Mouse (Mus musculus) limb, embryonic 10.5 days (tissue): ENCODE data around the gene Clrn3. TPM values are rescaled to one million over a fixed set of nuclear protein-coding genes. Genes with fewer than 3 reads are reported as not detected.
A peak's percentile ranks its signal among the peaks of the same experiment; 100 is the strongest.
"Not testable (repeated sequence)": the region's sequence is repeated elsewhere in the genome, so short reads cannot be mapped to it uniquely, and the experiment has no call there.

Source experiments
- DNase-seq: peaks from one replicate; pipeline ENCODE4 v3.0.0-alpha.2; 2017; ENCODE audit warnings: low spot score
- H3K27ac ChIP-seq: fragments of 300-500 bp; sonication (generic); 2 replicates; pipeline ENCODE4 v1.5.1; 2016; ENCODE audit warnings: mild to moderate bottlenecking
- H3K27me3 ChIP-seq: fragments of 300-500 bp; sonication (generic); 2 replicates; pipeline ENCODE4 v1.6.1; 2016; ENCODE audit warnings: low read depth, mild to moderate bottlenecking; ENCODE audit not compliant: poor library complexity, severe bottlenecking
- H3K36me3 ChIP-seq: fragments of 300-500 bp; sonication (generic); 2 replicates; pipeline ENCODE4 v1.6.1; 2016; ENCODE audit warnings: mild to moderate bottlenecking, moderate library complexity
- H3K4me1 ChIP-seq: fragments of 300-500 bp; sonication (generic); 2 replicates; pipeline ENCODE4 v1.6.1; 2016
- H3K4me3 ChIP-seq: fragments of 300-500 bp; sonication (generic); 2 replicates; pipeline ENCODE4 v1.5.1; 2016; ENCODE audit warnings: mild to moderate bottlenecking, moderate library complexity
- H3K9me3 ChIP-seq: fragments of 300-500 bp; sonication (generic); replicated peaks from 2 replicates; pipeline ENCODE4 v1.6.1; 2016; ENCODE audit warnings: mild to moderate bottlenecking
- WGBS: fragments of 180-500 bp; shearing (Covaris S2); methylation state at CpG from one replicate; pipeline ENCODE4 v1.1.7; 2016; 5-methylcytosine and 5-hydroxymethylcytosine counted together
- polyA plus RNA-seq: library from polyadenylated mRNA; unstranded; fragments of >200 nt; fragmentation: Nextera tagmentation; extraction: Ambion mirVana; gene quantifications from 2 replicates; pipeline ENCODE4 v1.2.1, GENCODE M21; 2016

The Clrn3 gene
- polyA plus RNA-seq: not detected in 2 replicates

DNA sequence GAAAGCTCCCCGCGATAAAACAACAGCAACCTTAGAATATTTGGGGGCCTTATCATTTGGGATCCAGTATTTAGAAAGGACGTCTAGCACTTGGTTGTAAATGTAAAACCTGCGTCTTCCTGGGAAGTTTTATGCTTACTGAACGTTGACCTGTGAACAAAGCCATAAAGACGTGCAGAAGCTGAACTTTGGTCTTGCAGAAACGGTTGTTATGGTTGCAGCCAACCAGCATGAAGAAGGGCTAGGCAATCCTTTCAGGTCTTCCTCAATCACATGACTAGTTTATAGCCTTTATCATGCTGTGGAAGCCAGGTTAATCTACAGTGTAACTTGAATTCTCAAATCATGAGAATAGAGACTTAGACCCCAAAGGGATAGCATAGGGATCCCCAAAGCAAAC, at the start of gene Clrn3:
Gene Clrn3 (minus strand): TSS at position 140 of the 400 bp plus-strand sequence.
- H3K4me3 ChIP-seq: no peak within 1 kb of the TSS
- H3K27ac ChIP-seq: no peak within 1 kb of the TSS
- H3K4me1 ChIP-seq: no peaks in the 10 kb centered on the region
- DNase-seq: no peak
- H3K9me3 ChIP-seq: no peaks in the 10 kb centered on the region
- 87% methylated on average over 7 of the region's 7 CpGs for WGBS
- H3K36me3 ChIP-seq: no peaks in the 10 kb centered on the region
- no peaks in the 10 kb centered on the region for H3K27me3 ChIP-seq

DNA sequence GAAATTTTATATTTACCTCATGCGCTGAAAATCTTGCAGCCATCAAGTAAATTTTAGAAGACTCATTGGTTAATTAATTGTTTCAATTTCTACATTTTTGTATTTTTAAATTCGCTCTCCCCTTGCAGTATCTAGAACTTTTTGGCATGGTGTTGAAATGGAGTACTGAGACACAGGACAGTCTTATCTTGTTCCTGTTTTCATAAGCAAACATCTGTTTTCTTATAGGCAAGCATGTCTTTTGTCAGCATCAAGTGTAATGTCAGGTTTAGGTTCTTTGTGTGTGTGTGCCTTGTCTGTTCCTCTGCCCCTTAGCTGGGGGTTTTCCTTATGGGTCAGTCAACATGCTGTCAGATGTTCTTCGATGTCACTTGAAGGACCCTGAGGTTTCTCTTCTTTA, 47.9 kb upstream of the Clrn3 start:
- DNase-seq: no peak
- H3K4me1 ChIP-seq: peaks cover 11% of the 10 kb centered on the region
- no peaks in the 10 kb centered on the region for H3K36me3 ChIP-seq
- no peak overlapping the region for H3K4me3 ChIP-seq
- H3K27ac ChIP-seq: no peak overlapping the region
- no peaks in the 10 kb centered on the region for H3K9me3 ChIP-seq
- H3K27me3 ChIP-seq: no peaks in the 10 kb centered on the region
- 97% methylated on average over 3 of the region's 3 CpGs for WGBS

DNA sequence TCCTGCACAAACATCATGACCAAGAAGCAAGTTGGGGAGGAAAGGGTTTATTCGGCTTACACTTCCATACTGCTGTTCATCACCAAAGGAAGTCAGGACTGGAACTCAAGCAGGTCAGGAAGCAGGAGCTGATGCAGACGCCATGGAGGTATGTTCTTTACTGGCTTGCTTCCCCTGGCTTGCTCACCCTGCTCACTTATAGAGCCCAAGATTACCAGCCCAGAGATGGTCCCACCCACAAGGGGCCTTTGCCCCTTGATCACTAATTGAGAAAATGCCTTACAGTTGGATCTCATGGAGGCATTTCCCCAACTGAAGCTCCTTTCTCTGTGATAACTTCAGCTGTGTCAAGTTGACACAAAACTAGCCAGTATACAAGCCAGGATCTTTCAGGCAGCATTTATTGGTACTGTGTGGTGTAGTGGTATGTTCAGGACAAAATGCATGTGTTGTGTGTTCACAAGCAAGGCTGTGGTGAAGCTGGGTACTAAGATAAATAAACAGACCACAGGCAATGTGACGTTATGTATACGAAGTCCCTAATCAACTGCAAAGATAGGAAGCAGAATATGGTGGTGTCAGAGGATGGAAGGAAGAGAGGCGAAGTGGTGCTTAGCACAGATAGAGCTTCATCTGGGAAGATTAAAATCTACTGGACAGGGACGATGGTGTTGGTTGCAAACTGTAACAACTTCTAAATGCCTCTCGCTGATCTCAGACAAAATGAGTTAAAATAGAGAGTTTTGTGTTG, 47.0 kb upstream of the Clrn3 start:
- not testable (repeated sequence) for H3K27me3 ChIP-seq, DNase-seq, H3K36me3 ChIP-seq, H3K9me3 ChIP-seq, H3K4me3 ChIP-seq, H3K27ac ChIP-seq
- H3K4me1 ChIP-seq: peaks cover 13% of the 10 kb centered on the region
- 76% methylated on average over 7 of the region's 7 CpGs for WGBS

DNA sequence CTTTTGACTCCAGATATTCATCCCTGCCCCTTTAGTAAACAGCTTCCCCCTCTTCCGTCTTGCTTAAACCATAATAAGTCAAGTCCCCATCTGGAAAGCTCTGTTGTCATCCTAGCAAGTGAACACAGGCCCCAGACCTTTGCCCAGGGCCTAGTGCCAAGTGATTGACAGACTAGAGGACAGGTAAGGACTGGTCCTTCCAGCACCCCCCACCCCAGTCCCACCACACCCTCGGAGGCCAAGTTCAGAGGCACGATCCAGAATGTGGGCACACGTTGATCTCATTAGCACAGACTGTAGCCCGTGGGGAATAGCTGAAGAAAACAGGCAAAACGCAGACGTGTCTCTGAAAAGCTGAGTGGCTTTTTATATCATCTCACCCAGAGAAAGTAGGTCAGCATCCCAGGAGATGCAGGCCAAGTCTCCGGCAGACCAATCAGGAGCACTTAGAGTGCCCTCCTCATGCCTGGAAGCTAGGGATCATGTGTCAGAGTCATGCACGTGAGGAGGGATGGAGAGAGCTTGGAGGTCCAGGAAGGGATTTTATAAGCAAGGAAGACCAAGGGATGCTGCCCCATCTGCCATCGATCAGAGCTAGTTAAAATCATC, 43.6 kb upstream of the Clrn3 start:
- Histone ChIP-seq H3K4me1 (peaks cover 13% of the 10 kb centered on the region), H3K27me3 (no peaks in the 10 kb centered on the region), H3K4me3 (no peak overlapping the region), H3K36me3 (no peaks in the 10 kb centered on the region), H3K9me3 (no peaks in the 10 kb centered on the region), H3K27ac (0 out of 2 replicates have a peak overlapping the region, but pooled peaks have one; percentile 20)
- WGBS: 47% methylated on average over 10 of the region's 10 CpGs
- DNase-seq: peak; percentile 40

DNA sequence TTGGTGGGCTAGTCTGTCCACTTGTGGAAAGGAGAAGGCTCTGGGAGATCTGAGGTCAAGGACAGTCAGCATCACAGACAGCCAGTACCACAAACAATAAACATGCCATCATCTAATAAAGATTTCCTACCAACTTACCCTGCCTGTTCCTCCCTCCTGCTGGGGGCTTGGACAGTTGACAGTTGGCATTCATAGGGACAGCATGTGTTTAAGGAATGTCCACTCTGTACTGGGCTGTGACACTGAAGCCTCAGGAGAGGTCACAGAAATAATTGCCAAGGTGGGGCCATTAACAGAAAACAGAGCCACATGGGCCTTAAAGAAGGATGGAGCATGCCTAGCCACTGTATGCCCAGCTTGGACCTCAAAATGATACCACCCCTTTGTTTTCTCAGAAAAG, 42.9 kb upstream of the Clrn3 start:
- Histone ChIP-seq H3K27me3 (no peaks in the 10 kb centered on the region), H3K27ac (no peak overlapping the region), H3K36me3 (no peaks in the 10 kb centered on the region), H3K4me1 (peaks cover 13% of the 10 kb centered on the region), H3K9me3 (no peaks in the 10 kb centered on the region), H3K4me3 (no peak overlapping the region)
- no peak for DNase-seq

DNA sequence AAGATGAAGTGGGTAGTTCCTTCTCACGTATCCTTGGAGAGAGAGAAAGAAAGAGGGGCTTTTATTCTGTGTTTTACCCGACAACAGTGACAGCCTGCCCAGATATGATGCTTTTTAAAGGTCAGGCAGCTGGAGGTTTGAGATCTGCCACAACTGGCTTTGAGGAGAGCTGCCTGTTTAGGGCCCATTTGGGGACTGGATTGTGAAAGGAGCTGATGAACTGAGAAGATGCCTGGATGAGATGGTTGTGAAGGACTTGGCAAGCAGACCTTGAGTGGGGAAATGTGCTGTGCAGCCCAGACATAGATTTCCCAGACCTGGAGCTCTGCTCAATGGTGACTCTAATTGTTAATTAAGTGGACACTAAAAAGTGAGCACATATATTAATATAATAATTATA, 40.1 kb upstream of the Clrn3 start:
- WGBS: 81% methylated on average over 2 of the region's 2 CpGs
- DNase-seq: no peak
- Histone ChIP-seq H3K36me3 (no peaks in the 10 kb centered on the region), H3K9me3 (no peaks in the 10 kb centered on the region), H3K27ac (no peak overlapping the region), H3K4me3 (no peak overlapping the region), H3K27me3 (no peaks in the 10 kb centered on the region), H3K4me1 (peaks cover 13% of the 10 kb centered on the region)

DNA sequence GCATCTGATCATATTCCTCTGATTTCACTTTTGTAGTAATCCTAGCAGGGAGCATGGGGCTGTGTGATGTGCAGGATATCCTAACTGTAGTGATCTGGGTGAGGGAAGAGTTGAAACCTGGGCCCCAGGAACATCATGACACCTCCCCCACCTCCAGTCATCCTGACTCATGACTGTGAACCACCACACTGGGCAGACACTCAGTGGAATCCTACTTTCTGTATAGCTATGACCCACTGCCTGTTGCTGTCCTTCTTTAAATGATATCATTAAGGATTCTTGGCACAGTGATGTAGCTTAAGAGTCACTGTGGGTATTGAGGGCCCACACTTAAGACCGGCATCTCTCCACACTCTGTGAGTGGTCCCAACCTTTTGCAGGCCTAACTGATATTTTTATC, 39.1 kb upstream of the Clrn3 start:
- peaks cover 13% of the 10 kb centered on the region for H3K4me1 ChIP-seq
- no peaks in the 10 kb centered on the region for H3K9me3 ChIP-seq
- 93% methylated on average over 1 of the region's 1 CpGs for WGBS
- no peaks in the 10 kb centered on the region for H3K27me3 ChIP-seq
- no peak overlapping the region for H3K4me3 ChIP-seq
- no peaks in the 10 kb centered on the region for H3K36me3 ChIP-seq
- no peak overlapping the region for H3K27ac ChIP-seq
- no peak for DNase-seq

DNA sequence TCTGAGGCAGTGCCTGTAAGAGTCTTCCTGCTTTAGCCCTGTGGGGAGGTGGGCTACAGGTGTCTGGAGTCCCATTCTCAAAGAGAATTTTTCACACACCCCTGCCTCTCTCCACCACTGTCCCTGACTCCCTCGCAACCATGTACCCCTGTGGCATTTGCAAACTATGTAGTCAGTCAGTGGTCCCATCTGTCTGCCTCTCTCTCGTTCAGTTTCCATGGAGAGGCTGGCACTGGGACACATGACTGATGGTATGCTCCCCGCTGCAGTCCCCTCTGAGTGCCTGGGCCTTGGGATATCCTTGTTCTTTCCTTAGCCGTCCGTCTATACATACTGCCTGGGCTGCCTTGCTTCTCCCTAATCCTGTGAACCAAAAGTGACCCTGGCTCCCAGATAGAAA, 37.6 kb upstream of the Clrn3 start:
- Histone ChIP-seq H3K27me3 (no peaks in the 10 kb centered on the region), H3K27ac (no peak overlapping the region), H3K36me3 (no peaks in the 10 kb centered on the region), H3K4me1 (peaks cover 1% of the 10 kb centered on the region; the same call in 1 of the 2 replicates), H3K9me3 (no peaks in the 10 kb centered on the region), H3K4me3 (no peak overlapping the region)
- no peak for DNase-seq
- 84% methylated on average over 5 of the region's 5 CpGs for WGBS

DNA sequence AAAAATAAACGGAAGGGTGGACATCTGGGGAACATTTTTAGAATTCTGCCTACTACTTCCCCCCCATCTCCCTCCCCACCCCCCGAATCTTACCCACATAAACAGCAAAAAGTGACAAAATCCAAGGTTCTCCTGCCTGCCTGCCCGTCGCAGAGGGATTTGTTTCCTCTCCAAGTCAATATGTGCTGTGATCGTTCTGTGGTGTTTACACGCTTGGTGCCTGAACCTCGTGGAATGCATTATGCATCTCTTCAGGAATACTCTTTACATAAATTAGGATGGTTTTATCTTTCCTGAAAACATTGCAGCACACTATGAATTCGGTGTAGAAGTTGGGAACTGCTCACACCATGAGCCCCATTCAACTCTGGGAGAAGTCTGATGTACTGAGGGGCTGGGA, 35.6 kb upstream of the Clrn3 start:
- H3K4me3 ChIP-seq: no peak overlapping the region
- 85% methylated on average over 8 of the region's 8 CpGs for WGBS
- DNase-seq: no peak
- no peaks in the 10 kb centered on the region for H3K4me1 ChIP-seq
- no peaks in the 10 kb centered on the region for H3K36me3 ChIP-seq
- H3K27ac ChIP-seq: no peak overlapping the region
- H3K9me3 ChIP-seq: no peaks in the 10 kb centered on the region
- no peaks in the 10 kb centered on the region for H3K27me3 ChIP-seq

DNA sequence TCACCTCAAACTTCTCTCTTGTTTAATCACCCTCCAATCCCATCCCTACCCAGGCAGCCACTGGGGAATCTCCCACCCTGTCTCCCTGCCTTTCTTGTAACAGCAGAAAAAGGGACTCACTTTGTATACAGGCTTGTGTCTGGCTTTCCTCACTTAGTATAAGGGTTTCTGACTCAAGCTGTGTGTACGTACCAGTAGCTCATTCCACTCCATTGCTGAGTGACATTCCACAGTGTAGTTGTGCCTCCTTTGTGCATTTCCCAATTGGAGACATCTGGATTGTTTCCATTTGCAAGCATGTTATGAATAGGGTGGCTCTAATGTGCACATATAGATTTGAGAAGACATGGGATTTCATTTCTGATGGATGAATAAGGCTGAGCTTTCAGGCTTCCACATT, 31.8 kb upstream of the Clrn3 start:
- Histone ChIP-seq H3K27me3 (no peaks in the 10 kb centered on the region), H3K36me3 (no peaks in the 10 kb centered on the region), H3K9me3 (no peaks in the 10 kb centered on the region), H3K4me3 (no peak overlapping the region), H3K27ac (no peak overlapping the region), H3K4me1 (no peaks in the 10 kb centered on the region)
- 66% methylated on average over 1 of the region's 1 CpGs for WGBS
- no peak for DNase-seq

DNA sequence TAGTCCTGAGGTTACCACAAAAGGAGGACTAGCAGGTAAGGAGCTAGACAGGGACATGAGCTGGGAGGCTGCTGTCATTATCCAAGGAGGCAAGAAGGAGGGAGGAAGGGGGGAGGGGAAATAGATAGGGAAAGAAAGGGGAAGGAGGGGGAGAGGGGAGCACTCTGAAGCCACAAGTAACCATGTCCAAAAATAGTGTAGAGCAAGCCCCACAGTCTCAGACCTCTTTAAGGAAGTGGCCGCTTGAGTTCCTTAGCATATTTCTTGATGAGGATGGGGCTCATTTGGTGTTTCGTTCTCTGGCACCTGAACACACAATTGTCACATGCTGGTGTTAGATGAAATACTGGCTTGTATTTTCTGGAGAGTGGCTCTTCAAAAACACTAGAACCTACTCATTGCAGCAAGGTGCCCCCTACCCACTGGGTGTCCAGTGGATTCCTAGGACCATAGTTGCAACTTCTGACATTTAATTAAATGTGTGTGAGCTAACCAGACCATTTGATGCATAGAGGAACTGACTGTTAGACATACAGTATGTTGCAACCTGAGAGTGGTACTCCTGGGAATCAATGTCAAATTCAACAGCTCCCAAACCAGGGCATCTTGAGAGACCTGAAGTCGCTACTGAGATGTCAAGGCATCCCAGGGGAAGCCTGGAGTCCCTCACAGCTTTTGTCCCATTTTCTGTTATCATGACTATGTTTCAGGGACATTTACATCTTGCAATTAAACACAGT, 28.4 kb upstream of the Clrn3 start:
- Histone ChIP-seq H3K9me3 (no peaks in the 10 kb centered on the region), H3K4me3 (no peak overlapping the region), H3K27me3 (no peaks in the 10 kb centered on the region), H3K36me3 (no peaks in the 10 kb centered on the region), H3K4me1 (no peaks in the 10 kb centered on the region), H3K27ac (no peak overlapping the region)
- 88% methylated on average over 3 of the region's 3 CpGs for WGBS
- DNase-seq: no peak

DNA sequence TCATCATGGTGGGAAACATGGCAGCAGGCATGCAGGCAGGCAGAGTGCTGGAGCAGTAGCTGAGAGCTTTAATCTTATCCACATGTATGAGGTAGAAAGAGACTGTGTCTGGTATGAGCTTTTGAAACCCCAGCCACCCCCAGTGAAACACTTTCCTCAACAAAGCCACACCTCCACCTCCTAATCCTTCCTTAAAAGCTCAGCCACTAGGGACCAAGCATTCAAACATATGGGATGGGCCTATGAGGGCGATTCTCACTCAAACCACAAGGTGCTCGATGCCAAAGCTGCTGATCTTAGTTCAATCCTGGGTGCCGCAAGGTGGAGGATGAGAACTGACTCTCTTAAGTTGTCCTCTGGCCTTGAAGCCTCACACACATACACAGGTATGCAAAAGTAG, 25.1 kb upstream of the Clrn3 start:
- WGBS: 83% methylated on average over 3 of the region's 3 CpGs
- Histone ChIP-seq H3K27ac (no peak overlapping the region), H3K4me3 (no peak overlapping the region), H3K27me3 (no peaks in the 10 kb centered on the region), H3K4me1 (no peaks in the 10 kb centered on the region), H3K9me3 (no peaks in the 10 kb centered on the region), H3K36me3 (no peaks in the 10 kb centered on the region)
- no peak for DNase-seq

DNA sequence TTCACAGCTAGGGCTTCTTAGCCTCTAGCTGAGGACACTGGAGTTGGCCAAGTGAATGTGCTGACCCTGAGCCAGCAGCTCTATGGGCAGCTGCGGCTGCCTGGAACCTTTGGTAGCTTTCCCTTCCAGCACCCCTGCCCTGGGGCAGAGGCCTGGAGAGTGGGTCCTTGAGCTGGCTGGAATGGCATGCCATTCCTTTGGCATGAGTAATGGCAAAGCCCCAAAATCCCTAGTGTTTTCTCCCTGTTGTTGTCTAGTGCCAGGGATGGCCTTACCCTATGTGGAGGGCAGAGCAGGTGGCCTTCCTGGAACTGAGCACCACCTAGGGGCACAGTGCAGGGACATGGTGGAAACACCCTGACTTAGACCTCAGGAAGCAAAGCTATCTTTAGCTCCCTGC, 23.1 kb upstream of the Clrn3 start:
- Histone ChIP-seq H3K4me1 (no peaks in the 10 kb centered on the region), H3K27me3 (no peaks in the 10 kb centered on the region), H3K9me3 (no peaks in the 10 kb centered on the region), H3K4me3 (no peak overlapping the region), H3K36me3 (no peaks in the 10 kb centered on the region), H3K27ac (no peak overlapping the region)
- WGBS: 92% methylated on average over 1 of the region's 1 CpGs
- DNase-seq: no peak
